Mouse (Mus musculus) frontal cortex, postnatal 14 days (tissue): Measurements from ENCODE around the gene Cep295nl.
A peak's percentile ranks its signal among the peaks of the same experiment; 100 is the strongest.
"Not testable (repeated sequence)": the region's sequence is repeated elsewhere in the genome, so short reads cannot be mapped to it uniquely, and the experiment has no call there.

Source experiments
- DNase-seq, 2 experiments: peaks; one replicate each; pipeline ENCODE4 v3.0.0; 2022; ENCODE audit warnings: low spot score in 2 of 2

Gene Cep295nl

DNA sequence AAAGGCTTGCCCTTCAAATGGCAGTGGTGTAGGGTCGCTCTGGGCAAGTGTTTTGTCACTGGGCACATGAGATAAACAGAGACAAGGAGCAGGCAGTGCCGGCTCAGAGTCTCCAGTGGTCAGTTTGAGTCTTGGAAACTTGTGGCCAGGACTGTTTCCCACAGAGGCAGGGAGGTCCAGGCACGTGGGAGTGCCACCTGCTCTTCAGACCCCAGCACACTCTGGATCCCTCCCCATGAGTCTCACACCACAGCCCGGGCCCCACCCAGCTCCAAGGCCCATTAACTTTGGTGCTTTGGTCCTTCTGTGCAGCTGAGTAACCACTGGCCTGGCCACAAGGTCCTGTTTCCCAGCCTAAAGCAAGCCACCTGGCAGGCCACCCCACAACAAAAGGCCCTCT lies 20.3 kb downstream of the Cep295nl start:
- no peak for DNase-seq

DNA sequence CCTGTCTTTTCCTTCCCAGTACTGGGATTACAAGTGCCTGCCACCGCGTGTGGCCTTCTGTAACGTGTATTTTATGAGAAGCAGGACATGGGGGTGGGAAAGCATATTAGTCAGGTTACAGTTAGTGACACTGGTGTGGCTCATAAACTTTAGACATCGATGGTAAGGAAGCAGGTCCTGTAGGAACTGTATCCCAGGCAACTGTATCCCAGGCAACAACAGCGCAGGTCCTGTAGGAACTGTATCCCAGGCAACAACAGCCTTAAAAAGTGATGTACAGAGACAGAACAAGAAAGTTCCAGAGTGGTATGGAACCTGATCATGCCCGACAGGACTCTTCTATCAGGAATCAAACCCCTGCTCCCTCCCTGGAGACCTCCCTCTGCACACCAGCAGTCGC lies 20.8 kb downstream of the Cep295nl start:
- DNase-seq: no peak

DNA sequence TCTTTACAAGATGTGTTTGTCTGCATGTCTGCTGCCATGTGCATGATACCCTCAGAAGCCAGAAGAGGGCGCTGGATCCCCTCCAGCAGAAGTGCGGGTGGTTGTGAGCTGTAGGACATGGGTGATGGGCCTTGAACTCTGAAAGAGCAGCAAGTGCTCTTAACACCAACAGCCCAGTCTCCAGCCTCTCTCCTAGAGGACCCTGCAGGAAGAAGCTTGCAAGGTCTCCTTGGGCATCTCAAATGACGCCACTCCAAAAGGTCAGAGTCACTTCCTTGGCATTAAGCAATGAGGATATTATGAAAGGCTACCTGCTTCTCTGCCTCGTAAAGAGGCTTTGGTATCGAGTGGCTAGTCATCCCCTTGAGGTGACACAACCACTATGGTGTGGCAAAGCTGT lies 23.6 kb downstream of the Cep295nl start:
- no peak for DNase-seq

DNA sequence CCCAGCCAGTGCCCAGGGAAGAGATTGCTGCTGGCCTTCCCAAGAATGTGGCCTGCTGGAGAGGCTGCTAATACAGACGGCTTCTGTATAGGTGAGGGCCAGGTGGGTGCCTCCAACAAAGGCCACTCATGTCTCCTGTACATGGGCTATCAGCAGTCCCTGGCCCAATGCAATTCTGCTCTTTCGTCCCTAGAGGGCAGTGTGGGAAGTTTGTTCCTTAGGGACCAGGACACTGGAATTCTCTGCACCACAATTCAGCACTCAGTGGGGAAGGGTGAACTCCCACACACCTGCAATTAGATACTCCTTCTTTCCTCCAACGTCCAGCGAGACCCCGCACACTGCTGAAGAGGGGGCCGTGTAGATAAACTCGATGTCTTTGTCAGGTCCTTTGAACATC lies 25.2 kb downstream of the Cep295nl start:
- DNase-seq: no peak

DNA sequence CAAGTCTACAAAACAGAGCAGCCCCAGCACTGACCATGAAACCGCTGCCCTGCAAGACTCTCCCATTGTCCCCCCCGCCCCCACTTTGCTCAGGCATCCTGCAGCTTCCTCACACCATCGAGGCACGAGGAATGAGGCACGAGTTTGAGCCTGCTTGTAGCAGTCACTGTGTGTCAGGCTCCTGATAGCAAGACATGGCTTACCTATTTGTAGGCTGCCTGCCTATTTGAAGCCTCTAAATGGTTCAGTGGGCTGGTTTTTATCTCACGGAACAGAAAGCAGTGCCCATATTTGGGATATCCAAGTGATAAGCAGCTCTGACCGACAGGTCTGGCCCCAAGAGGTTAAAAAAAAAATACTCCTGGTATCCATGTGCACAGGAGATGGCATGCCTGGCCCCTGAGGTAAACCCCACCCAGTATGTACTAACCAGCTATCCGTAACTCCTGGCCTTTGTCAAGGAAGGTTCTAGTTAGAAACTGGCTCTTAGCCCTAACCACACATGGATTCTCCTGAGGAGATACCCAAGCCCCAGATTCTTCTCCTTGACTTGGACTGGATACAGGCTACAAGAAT lies 26.0 kb downstream of the Cep295nl start:
- DNase-seq: no peak

DNA sequence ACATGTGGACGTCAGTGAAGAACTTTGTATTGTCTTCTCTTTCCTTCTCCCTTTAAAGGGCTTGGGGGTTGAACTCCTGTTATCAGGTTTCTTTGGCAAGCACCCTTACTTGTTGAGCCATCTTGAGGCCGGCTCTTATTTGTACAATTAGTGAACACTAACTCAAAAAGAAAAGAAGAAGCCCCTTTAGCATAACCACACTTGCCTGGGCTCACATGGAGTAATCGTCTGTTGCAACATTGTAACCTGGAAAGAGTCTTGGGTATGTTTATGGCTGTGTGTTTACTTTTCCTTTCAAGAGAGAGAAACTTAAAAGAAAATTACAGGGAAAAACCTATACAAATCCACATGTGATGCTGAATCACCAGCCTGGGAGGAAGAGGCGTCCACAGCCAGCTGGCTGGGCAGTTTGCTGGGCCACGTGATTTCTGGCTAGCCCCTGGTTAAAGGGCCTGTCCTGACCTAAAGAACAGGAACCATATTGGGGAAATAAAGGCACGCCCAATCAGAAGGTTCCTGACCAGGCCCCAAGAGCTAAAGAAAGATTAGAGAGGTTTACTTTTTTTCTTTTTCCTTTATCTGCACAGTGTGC lies 30.1 kb downstream of the Cep295nl start:
- no peak for DNase-seq

DNA sequence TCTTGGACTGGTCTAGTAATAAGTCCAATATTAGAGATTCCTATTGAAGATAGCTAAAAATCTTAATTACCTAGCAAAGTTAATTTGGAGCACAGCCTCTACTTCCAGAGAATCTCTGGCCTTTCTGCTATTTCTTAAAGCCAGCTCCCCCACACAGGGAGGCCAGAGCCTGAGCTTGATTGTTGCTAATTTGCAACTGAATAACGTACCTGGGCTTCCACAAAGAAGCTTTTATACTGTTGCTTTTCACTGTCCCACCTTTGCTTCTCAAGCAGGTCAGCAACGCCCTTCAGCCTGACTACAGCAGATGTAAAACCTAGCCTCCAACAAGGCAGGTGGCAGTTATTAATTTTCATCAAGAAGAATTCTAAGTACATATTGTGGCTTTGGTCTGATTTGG lies 34.3 kb downstream of the Cep295nl start:
- not testable (repeated sequence) for DNase-seq

DNA sequence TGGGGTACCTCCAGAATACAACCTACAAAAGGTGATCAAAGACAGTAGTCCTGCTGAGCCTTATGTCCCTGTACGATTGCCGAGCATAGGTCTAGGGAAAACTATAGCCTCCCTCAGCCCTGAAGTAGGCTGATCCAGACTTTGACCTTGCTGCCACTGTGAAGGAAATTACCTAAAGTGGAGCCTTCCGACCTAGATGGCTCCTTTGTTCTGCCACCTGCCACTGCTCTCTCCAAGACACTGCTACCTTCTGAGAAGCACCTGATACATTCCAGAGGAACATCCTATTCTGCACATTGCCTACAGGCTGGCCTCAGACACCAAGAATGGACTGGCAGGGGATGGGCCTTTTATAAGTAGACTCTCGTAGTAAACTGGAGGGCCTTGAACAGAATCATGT lies 38.3 kb downstream of the Cep295nl start:
- DNase-seq: not testable (repeated sequence)

DNA sequence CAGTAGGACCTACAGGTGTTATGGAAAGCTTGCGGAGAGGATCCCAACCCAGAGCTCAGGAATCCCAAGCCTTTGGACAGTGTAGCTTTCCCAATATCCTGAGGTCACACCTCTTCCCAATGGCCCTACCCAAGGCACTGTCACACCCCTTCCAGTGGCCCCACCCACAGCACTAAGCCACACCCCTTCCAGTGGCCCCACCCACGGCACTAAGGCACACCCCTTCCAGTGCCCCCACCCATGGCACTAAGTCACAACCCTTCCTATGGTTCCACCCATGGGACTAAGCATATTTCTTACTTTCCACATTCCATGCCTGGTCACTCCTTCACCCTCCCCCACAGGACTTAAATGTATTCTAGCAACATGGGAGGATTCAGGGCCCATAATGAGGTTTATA lies 43.5 kb downstream of the Cep295nl start:
- no peak for DNase-seq

DNA sequence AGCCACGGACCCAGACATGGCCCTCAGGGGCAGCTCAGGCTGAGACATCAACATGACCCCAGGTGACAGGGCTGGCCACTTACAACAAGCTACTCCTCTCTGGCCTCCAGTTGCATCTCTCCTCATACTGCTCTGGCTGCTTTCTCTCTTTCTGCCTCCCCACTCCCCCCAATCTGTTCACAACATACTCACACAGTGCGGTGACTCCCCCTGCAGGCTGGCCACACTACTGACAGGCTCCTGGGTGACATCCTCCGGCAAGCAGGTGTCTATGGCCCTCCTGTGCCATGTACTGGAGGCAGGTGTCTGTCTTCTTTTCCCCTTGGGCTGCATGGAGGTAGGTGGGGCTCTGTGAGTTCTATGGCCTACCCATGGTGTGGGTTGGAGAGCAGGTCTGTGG lies 44.3 kb downstream of the Cep295nl start:
- DNase-seq: no peak

DNA sequence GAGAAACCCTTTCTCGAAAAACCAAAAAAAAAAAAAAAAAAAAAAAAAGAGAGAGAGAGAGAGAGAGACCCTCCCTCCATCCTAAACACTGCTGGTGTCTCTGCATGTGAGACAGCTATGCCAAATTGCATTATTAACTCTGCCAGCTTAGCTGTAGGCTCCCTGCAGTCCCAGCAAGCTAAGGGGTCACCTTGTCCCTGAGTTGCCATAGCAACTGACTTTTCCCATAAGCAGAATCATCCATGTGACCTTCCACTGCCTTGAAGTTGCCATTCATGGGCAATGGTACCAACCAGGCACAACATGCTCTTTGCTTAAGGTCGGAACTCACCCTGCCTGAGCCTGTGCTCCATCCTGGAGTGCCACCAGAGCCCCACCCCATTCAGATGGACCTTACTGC lies 47.3 kb downstream of the Cep295nl start:
- no peak for DNase-seq

DNA sequence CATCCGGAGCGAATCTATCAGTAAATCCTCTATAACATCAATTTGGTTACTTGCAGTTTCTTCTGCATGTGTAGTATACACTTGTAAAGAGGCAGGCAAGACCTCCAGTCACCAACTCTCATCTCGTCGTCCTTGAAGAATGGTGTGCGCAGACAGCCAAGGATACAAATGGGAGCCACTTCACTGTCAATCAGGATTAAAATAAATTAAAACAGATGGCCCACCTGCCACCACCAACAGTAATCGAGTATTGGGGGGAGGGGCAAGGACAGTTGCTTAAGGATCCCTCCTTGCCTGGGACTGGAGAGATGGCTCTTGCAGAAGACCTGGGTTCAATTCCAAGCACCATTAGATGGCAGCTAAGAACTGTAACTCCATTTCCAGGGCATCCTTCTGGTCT lies 49.6 kb downstream of the Cep295nl start:
- no peak for DNase-seq

DNA sequence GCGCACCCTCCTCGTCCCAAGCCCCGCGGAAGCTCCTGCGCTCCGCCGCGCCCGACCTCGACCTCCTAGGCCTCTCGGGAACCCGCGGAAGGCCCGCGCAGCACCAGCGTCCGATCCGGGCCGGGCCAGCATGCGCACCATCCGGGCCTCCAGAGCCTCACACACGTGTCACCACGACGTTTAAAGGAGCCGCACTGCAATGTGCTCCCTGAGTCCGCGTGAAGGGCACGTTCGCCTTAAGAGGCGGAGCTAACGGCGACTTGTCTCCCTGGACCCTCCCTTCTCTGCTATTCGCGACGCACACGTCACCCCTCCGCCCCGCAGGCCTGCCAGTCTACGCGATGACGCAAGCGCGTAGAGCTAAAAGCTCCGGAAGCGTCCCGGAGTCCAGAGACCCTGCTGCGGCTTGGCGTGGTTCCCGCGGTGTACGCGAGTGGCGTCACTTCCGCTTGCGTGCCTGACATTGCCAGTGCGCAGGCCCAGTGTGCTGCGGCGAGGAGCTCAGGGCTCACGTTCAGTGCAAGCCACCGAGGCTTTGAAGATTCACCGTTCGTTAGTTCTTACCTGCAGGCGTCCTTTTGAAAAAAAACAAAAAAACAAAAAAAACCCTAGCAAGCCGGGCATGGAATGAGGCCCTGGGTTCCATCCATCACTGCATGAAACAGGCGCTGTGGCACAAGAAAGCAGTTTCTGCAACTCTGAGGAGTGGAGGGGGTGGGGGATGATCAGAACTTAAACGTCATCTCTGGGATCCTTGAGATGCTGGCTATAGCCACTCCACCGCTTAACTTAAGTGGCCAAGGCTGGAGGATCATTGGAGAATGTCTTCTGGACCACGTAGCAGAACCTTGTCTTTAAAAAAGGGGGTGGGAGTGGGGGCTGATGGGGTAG lies 52.1 kb downstream of the Cep295nl start, which contains the start of gene Usp36:
Usp36 (minus strand) TSS at position 246 of the 891 bp plus-strand sequence.
- peak; percentile 100 for DNase-seq

DNA sequence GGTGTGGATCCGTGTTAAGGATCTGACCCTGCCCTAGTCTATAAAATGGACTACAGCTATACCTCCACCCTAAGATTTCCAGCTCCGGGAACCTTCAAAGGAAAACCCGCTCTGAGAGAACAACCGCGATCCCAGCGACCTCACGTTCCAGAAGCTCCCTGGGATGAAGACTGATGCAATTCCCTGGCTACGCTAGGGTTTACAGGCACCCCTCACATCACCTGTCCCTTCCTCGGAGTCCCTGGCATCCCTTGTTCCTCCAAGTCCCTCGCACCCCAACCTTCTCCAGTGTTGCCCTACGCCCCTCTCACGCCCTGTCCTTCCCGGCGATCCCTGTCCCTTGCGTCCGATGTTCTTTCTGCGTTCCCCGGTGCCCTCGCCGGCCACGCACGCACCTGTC lies 52.7 kb downstream of the Cep295nl start:
- no peak for DNase-seq

DNA sequence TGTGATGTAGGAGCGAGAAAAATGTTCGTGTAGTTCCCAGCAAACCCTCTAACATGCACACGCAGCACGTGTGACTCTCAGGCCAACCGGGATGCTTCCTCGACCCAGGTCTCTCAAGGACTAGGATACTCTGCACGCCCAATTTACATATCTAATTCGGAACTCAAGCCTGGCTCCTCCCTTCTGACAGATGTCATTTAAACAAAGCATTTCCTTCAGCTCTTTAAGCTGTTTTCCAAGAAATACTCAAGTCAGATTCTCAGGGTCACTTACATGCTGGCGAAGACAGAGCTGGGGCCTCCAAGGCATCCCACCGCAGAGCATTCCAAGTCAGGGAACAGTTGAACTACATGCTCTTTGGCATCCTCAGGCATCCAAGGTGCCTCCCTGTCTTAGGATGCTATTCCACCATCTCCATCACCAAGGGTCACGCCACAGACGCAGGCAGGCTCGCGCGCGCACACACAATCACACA lies 53.2 kb downstream of the Cep295nl start:
- no peak for DNase-seq

DNA sequence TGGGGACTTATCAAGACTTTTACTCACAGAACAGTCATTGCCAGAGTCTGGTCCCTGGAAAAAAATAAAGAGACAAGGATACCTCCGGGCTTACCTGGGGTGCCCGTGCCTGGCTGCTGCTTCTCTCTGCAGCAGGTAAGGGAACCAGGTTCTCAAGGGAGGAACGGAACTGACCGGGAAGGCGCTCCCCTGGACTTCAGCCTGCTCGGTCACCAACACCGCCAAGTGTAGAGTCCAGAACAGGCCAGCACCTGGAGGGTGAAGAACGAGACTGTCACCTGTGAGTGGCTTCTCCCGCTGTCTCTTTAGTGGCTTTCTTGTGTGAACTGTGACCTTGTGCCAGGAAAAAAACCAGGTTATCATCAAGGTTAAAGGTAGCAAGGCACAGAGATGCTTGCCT lies 54.7 kb downstream of the Cep295nl start:
- DNase-seq: no peak

DNA sequence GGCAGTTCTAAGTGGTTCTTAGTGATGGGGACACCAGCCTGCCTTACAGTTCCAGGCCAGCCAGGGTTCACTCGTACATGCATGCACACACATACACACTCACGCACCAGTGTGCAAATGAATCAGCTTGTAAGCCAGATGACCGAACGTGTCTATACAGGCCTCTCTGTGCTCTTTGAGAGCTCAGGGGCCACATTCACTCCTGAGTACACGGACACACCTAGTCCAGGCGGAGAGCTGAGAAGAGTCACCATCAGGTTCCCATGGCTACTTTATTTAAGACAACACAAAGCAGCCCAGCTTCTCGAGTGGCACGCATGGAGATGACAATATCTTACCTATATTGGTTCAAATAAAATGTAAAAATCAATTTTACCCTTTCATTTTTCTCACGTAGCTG lies 55.9 kb downstream of the Cep295nl start:
- no peak for DNase-seq

DNA sequence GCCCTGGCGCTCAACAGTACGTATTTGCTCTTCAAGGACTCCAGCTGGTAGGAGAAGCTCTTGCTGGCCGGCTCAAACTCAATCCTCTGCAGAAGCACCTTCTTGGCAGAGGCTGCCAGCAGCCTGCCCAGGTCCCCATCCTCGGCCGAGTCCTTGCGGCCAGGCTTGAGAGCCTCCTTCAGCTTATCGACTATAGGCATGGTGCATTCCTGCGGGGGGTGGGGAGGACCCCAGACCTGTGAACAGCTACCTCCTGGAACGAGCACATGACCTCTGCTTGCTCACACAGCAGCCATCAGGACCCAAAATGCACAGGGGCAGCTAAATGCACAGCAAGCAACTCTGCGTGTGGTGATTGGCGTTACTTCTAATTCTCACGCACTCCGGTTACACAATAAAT lies 56.5 kb downstream of the Cep295nl start:
- DNase-seq: no peak
